Mouse (Mus musculus) thymus, postnatal 0 days (tissue): ENCODE results near the gene Zbtb17. TPM values are rescaled to one million over a fixed set of nuclear protein-coding genes. Genes with fewer than 3 reads are reported as not detected.

Experiments used
- DNase-seq: peaks from one replicate; pipeline ENCODE4 v3.0.0-alpha.2; 2015; ENCODE audit warnings: low spot score
- polyA plus RNA-seq: library from polyadenylated mRNA; unstranded; fragments of >200 nt; fragmentation: Nextera tagmentation; extraction: Ambion mirVana; gene quantifications from 2 replicates; pipeline ENCODE4 v1.2.1, GENCODE M21; 2015

Gene Zbtb17
- polyA plus RNA-seq = 31.1 and 32.5 TPM in 2 replicates

DNA sequence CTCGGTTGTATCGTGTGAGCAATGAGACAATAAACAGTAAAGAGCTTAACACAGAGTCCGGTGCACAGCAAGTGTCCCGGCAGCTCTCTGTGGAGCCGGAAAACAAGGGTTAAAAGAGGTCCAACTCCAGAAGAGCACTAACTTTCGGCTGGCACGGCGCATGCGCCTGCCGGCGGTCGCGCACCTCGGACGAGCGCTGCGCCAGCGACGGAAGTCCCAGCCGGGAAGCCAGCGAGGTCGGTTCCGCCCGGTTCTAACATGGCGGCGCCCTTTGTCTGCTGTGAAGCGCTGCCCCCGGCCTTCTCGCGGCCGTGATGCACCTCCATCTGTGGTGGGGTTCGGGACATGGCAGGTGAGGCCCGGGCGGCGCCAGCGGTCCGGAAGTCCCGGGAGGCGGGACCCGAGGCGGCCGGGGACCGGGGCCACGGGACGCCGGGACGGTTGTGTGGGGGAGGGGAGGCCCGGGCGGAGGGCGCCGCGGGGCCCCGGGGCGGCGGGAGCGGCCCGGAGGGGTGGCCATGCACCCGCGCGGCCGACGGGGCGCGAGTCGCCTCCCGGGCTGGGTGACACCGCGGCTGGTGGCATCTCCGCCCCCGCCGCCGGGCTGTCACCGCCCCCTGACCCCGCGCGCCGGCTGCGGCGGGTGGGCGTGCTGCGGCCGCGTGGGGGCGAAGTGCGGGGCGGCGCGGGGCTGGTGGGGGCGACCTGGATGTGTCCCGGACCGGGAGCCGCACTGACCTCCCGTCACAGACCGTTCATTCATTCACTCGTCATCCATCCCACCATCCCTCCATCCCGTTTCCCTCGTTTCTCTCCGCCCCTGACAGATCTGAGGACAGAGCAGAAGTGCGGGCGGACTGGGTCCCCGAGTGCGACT is at the start of gene Zbtb17:
TSS of gene Zbtb17 (plus strand) at position 204 of the 877 bp plus-strand sequence.
- DNase-seq = peak; percentile 92

DNA sequence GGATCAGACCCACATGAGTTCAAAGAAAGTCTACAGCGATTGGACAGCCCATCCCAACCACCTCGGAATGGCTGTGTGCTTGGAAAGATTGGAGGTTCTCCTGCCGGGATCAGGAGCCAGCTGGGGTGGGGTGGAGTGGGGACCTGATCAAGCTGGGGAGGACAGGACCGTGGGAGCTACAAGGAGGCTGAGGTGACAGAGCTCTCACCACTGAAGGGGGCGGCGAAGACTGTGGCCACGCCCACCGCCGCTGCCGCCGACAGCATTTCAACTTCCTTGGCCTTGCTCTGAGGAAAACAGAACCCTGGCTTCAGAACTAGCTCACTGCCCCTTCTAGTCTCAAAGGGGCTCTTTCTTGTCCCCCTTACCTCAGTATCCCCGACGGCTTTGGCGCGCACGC is 49.7 kb upstream of the Zbtb17 start:
- no peak for DNase-seq

DNA sequence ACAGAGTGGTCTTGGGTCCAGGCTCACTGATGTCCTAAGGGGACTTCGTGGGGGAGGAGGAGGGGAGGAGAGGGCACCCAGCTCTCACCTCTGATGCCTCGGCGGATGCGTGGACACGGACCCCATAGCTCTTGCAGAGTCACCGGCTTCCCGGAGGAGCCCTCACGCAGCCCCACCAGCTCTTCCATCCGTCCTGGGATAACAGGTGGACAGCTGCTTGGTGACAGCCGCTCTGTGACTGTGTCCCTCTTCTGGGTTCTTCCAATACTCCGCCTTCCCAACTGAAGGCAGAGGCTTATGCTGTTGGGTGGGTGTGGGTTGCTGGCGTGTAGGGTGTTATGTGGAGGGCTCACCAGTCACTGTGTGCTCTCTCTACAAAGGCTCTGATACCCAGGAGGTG is 46.6 kb upstream of the Zbtb17 start:
- no peak for DNase-seq

DNA sequence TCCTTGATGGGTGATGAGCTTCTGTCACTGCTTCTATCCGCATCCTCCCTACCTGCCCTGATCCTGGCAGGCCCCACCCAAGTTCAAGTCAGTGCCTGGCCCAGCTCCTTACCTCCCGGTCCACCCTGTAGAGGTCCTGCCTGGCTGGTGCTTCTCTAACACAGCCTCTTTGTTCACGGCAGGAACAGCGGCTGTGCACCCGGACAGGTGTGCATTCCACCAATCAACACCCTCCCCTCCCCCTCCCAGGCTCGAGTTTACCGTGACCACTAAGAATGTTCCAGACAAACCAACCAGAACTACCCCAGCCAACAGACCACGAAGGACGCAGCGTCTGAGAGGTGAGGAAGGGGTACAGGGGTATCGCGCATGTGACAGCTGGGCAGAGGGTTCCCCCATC is 45.9 kb upstream of the Zbtb17 start, which contains the start of gene Clcnka:
TSS of gene Clcnka (minus strand) at position 180 of the 400 bp plus-strand sequence.
- no peak for DNase-seq

DNA sequence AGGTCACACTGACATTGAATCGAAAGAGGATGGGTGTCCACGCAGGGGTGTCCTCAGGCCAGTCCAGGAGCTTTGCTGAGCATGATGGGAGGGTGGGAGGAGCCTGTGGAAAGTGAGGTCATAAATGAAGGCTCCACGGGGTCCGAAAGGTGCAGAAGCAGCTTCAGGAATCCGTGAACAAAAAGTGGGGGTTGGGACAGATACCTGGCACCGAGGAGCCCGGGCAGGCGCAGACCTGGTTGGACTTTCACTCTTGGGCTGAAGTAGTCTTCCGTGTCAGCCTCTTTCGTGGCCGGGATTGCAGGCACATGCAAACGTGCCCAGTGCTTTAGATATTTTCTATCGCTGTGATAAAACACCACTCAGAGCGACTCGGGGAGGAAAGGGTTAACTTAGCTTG is 44.3 kb upstream of the Zbtb17 start:
- DNase-seq = no peak

DNA sequence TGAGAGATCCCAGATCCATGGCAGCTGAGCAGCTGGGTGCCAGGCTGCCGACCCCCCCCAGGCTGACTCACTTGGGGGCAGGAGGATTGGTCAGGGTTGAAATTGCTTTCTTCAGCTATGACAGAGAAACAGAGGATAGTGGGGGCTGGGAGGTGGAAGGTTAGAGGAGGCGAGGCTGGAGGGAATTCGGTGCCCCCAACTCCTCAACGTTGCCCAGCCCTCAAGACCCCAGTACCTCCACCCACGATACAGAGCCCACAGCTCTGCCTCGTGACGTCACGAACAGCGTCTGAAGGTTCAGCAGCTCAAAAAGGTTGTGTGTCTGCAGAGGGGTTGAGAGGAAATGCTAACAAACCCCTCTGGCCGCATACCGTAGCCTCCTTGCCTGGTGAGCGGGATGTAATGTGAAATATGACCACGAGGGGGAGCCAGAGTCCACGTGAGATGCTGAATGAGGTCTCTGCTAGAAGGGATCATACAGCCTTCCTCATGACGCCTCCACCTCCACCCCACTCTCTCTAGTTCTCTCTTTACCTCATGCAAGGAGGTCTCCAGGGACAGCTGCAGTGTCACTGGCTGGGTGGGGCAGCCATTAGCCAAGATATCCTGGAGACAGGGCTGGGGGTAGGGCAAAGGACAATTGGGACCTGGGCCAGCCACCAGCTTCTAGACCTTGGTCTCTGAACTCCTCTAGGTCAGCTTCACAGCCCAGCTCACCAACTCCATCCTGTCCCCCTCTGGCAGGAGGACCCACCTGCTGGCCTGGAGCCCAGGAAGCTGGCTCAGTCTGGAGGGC is 39.7 kb upstream of the Zbtb17 start:
- peak; percentile 88 for DNase-seq

DNA sequence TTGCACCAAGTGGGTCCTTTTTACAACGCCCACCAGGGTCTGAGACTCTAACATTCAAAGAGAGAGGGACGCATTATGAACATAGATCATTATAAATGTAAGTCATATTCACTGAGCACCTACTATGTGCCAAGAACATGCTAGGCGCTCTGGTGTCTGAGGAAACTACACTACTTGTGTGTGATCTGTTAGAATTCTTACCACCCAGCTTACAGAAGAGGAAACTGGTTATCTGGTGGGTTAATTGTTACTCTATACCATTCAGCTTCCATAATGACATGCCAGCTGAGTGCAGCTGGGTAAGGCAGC is 39.2 kb upstream of the Zbtb17 start:
- DNase-seq = no peak

DNA sequence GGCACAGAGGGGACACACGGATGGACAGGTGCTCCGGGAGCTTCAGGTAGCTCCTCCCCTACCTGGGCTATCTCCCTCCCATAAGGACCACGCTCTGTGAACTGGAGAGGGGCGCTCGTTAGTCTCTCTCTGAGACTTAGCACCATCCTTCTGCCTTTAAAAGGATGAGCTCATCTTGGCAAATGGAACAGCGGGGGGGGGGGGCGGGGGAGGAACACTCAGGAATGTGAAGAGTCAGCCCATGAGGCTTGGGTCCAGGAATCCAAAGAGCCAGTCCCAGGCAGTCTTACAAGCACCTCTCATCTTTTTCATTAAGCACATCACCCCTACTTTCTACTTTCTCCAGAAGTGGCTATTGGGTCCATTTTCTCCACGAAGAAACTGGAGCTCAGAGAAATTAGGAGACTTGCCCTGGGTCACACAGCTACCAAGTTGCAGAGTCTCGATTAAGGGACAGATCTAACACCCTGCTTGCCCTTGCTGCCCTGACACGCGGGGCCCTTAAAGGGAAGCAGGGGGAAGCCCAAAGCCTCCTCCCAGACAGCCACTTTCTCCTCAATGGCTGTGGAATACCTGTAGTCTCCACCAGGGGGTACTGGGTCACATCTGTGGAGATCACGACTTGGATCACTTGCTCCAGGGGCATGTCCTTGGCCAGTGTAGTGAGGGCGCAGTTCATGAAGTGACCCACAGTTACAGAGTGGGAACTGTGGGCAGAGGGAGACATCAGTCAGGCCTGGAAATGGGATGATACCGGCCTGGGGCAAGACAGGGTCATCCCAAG is 37.7 kb upstream of the Zbtb17 start:
- DNase-seq = peak; percentile 46

DNA sequence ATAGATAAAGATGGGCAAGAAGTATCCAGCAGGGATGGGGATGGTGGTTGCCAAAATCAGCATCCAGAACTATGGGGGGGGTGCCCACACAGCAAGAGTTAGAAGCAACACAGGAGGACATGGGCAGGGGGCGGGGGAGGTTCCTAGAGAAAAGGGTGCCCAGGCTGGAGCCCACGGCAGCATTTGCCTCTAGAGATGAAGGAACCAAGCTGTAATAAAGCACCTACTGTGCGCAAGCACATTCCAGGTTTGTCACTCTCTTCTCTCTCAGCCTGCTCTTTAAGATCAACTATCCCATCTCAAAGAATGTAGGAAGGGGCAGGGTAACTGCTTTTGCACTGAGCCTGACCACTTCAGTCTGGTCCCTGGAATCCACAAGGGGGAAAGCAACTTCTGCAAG is 35.9 kb upstream of the Zbtb17 start:
- DNase-seq = no peak

DNA sequence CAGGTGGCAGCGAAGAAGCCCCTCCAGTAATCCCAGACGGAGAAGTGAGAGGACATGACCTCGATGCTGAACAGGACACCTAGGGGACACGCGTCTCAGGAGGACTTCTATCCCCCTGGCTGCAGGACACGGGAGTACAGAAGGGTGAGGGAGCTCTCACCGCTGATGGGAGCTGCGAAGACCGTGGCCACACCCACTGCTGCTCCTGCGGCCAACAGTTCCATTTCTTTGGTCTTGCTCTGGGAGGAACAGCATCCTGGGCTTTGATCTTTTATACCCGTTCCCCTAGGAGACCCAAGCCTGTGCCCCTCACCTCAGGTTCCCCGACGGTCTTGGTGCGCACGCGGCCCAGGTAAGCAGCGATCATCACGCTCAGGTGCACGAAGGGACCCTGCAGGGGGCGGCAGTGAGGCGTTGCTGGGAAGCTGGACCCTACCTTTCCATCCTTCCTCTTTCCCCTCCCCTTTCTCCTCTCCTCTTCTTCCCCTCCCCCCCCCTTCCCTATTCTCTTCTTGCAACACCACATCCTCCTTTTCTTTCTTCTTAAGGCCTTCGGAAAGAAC is 32.9 kb upstream of the Zbtb17 start:
- DNase-seq = no peak

DNA sequence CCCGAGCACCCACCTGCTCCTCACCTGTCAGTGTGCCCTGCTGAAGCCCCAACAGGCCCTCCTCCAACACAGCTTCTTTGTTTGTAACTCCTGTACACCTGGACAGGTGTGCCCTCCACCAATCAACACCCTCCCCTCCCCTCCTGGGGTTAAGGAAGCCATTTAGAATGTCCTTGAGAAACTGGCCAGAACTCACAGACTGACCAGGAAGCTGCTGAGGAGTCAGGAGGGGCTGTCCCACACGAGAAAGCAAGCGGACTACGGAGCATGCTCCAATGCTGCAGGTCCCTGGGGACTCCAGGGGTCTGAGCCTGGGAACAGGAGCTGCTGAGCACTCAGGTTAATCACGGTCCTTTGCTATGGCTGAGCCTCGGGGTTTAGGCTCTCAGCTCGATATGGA is 28.5 kb upstream of the Zbtb17 start, which contains the start of gene Clcnkb:
TSS of gene Clcnkb (minus strand) at position 91 of the 400 bp plus-strand sequence.
- DNase-seq = no peak

DNA sequence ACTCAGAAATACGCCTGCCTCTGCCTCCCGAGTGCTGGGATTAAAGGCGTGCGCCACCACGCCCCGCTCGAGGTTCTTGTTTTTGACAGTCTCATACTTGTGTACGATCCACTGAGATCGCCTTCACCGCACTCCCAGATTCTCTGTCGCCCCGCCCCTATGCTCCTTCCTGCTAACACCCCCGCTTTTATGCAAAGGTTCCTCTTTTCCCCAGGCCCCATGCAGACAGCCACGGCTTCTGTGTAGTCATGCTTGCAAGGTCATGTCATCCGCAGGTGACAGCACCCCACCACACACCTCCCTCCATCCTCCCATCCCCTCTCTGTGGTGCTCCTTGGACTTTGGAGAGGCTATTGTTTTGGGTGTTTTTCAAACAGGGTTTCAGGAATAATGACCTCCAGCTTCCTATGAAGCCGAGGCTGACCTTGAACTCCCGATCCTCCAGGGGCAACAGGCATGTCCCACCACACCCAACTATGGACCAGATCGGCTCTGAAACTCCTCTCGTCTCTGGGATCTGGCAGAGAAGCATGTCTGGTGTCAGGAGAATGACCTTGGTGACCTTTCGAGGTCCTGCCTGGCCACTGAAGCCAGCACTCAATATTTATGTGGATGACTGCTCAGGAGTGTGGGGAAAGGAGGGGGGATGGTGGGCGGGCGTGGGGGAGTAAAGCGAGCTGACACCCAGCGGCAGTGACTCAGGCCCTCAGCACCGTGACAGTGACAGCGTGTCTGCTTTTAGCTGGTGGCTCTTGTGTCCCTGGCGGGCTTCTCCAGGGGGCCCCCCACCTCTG is 24.9 kb upstream of the Zbtb17 start:
- peak; percentile 27 for DNase-seq

DNA sequence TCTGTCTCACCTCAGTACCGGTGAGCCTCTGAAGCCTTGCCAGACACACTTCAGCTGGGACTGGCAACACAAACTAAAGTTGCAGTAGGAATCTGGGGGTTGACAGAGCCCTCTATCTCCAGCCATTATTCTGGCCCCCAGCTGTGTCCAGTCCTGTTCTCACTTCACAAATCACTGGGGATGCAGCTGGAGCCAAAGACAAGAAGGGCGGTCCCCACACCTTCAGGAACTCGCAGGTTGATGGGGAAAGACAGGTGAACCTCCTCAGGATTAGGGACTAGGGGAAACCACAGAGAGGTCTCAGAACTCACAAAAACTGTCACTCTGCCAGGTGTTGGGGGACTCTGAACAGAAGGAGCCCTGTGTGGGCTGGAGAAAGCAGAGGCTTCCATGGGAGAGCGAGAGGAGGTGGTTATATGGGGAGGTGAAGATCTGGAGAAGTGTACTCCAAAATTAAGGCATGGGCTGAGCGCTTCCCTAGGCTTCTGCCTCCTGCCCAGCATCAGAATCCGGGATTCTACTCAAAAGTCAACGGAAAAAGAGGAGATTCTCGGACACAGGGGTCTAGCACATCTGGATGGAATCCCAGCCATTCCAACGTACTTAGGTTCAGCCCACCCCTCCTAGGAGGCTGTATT is 24.1 kb upstream of the Zbtb17 start, which contains the start of gene Hspb7:
TSS of gene Hspb7 (plus strand) at position 588 of the 638 bp plus-strand sequence.
- no peak for DNase-seq

DNA sequence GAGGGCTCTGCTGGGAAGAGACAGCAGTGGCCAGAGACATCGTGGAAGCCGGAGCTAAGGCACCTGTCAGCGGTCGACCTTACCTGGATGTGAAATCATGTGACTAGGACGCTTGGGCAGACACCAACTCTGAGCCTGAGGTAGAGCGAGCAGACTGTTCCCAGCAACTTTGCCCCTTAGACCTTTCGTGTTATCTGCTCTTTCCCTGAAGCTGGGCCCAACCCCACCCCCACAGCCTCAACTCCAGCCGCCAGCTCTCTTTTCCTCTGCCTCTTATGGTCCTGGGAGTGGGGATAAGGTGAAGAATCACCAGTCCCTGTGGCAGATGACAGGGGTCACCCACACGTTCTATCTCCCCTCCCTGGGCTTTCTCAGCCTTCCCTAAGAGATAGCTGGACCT is 23.6 kb upstream of the Zbtb17 start:
- no peak for DNase-seq

DNA sequence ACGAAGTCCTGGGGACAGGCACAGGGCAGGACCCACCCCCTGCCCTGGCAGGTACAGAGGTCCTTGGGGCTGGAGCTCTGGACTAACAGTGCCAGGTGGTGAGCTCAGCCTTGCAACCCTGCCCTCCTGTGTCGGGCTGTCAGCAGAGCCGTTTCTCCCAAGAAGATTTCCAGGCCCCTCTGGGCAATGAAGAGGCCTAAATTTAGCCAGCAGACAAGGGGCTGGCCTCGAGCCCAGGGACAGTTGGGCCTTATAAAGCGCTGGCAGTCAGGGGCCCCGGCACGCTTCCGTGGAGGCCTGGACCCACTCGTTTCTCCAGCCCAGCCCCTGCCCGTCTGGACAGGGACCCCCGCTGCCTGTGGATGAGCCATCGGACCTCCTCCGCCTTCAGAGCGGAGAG is 23.0 kb upstream of the Zbtb17 start:
- DNase-seq = no peak

DNA sequence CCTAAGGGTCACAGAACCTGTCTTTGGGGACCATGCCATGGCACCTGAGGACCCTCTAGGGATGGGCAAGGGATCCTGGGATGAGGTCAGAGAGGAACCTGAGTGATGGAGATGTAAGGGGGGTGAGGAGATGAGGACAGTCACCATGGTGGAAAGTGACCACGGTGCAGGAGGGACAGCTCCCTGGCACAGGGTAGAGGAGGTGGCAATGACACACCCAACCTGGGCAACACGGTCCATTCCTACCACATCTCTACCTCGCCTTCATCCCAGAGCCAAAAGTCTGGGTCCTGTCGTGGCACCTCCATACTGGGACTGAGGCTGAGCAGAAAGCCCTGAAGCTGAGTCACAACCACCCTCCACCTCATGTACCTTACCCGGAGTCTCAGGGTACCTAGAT is 21.6 kb upstream of the Zbtb17 start:
- DNase-seq = no peak

DNA sequence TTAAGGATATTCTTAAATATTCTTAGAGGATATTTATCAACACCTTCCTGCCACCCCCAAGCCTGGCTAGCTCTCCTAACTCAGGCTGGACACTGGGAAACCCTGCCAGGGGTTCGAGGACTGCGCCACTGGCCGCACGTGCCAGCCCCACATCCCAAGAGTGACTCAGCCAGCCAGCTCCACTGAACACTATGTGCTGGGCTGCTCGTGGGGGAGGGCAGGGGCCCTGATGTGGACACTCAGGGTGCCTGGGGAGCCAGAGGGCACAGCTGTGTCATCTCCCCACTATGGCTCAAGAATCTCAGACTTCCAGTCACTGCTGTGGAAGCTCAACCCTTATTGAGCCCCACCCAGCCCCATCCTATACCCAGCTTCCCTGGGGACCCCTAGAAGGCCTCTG is 21.2 kb upstream of the Zbtb17 start:
- DNase-seq = no peak

DNA sequence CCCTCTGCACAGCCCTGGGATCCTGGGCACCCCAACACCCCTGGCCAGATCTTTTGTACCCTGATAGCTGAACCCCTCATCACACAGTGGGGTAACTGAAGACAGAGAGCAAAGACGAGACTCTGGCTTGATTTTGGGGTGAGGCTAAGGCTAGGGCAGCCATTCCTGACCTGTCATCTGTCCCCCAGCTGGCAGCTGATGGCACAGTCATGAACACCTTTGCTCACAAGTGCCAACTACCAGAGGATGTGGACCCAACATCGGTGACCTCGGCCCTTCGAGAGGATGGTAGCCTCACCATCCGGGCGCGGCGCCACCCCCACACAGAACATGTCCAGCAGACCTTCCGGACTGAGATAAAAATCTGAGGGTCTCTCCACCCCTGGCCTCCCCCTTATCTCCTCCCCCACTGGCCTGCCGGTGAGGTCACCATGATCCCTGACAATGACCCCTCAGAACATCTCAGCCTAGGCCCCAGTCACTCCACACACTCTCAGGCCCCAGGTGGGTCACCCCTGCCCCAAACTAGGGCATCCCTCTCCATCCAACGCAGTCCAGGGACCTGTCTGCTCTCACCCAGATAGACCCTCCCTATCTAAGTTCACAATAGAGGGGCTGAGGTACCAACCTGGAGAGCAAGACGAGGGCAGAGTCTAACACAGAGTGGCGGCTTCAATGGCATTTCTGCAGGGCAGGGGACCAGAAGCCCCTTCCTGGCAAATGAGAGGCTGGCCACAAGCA is 20.6 kb upstream of the Zbtb17 start:
- DNase-seq = no peak
